Mouse (Mus musculus) forebrain, embryonic 16.5 days (tissue): ENCODE data around the gene Vsx2. TPM values are rescaled to one million over a fixed set of nuclear protein-coding genes. Genes with fewer than 3 reads are reported as not detected.
"Not testable (repeated sequence)": the region's sequence is repeated elsewhere in the genome, so short reads cannot be mapped to it uniquely, and the experiment has no call there.

ENCODE experiments used
- ATAC-seq: fragments of 200-750 bp; cut with Nextera tagmentation; 2 replicates; pipeline ENCODE4 v1.8.0; 2017; ENCODE audit warnings: mild to moderate bottlenecking, moderate library complexity
- H3K27ac ChIP-seq: fragments of 300-500 bp; sonication (generic); 2 replicates; pipeline ENCODE4 v1.5.1; 2014; ENCODE audit warnings: low read length, control low read depth
- H3K27me3 ChIP-seq: fragments of 300-500 bp; sonication (generic); replicated peaks from 2 replicates; pipeline ENCODE4 v1.6.1; 2014; ENCODE audit warnings: low read length; ENCODE audit not compliant: control insufficient read depth, insufficient read depth
- H3K36me3 ChIP-seq: fragments of 300-500 bp; sonication (generic); 2 replicates; pipeline ENCODE4 v1.6.1; 2014; ENCODE audit not compliant: control insufficient read depth, insufficient read depth
- H3K4me1 ChIP-seq: fragments of 300-500 bp; sonication (generic); replicated peaks from 2 replicates; pipeline ENCODE4 v1.6.1; 2014; ENCODE audit warnings: low read length; ENCODE audit not compliant: control insufficient read depth, insufficient read depth
- H3K4me2 ChIP-seq: fragments of 300-500 bp; sonication (generic); 2 replicates; pipeline ENCODE4 v1.6.1; 2014; ENCODE audit warnings: mild to moderate bottlenecking, low read length, control low read depth
- H3K4me3 ChIP-seq: fragments of 300-500 bp; sonication (generic); replicated peaks from 2 replicates; pipeline ENCODE4 v1.5.1; 2014; ENCODE audit warnings: mild to moderate bottlenecking, low read length, control low read depth
- H3K9ac ChIP-seq: fragments of 300-500 bp; sonication (generic); replicated peaks from 2 replicates; pipeline ENCODE4 v1.6.1; 2014; ENCODE audit warnings: low read depth, low read length, control low read depth
- H3K9me3 ChIP-seq: fragments of 300-500 bp; sonication (generic); 2 replicates; pipeline ENCODE4 v1.6.1; 2016; ENCODE audit warnings: low read length; ENCODE audit not compliant: control insufficient read depth
- WGBS: fragments of 180-500 bp; shearing (Covaris S2); extraction: QIAGEN DNeasy Blood & Tissue Kit; methylation state at CpG from one replicate; pipeline ENCODE4 v1.1.7; 2014; 5-methylcytosine and 5-hydroxymethylcytosine counted together
- polyA plus RNA-seq: library from polyadenylated mRNA; unstranded; fragments of >200 nt; fragmentation: Nextera tagmentation; extraction: Ambion mirVana; gene quantifications from 2 replicates; pipeline ENCODE4 v1.2.1, GENCODE M21; 2015

Vsx2 gene
- polyA plus RNA-seq, 1 experiment from 2014 or later, result 0.06 TPM

DNA sequence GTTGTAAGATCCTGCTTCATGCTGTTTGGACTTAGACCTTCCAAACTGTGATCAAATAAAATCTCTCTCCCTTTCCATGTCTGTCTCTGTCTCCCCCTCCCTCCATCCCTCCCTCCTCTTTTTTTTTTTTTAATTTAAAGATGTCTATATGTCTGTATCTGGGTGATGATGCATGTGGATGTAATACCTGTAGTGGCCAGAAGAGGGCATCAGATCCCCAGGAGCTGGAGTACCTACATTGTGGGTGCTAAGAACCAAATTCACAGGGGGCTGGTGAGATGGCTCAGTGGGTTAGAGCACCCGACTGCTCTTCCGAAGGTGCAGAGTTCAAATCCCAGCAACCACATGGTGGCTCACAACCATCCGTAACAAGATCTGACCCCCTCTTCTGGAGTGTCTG is 30.0 kb upstream of the Vsx2 start:
- not testable (repeated sequence) for H3K9ac ChIP-seq, H3K4me3 ChIP-seq, H3K36me3 ChIP-seq, H3K4me2 ChIP-seq, H3K9me3 ChIP-seq, H3K27ac ChIP-seq, ATAC-seq, H3K27me3 ChIP-seq
- H3K4me1 ChIP-seq, result peaks cover 12% of the 10 kb centered on the region
- 81% methylated on average over 2 of the region's 3 CpGs for WGBS

DNA sequence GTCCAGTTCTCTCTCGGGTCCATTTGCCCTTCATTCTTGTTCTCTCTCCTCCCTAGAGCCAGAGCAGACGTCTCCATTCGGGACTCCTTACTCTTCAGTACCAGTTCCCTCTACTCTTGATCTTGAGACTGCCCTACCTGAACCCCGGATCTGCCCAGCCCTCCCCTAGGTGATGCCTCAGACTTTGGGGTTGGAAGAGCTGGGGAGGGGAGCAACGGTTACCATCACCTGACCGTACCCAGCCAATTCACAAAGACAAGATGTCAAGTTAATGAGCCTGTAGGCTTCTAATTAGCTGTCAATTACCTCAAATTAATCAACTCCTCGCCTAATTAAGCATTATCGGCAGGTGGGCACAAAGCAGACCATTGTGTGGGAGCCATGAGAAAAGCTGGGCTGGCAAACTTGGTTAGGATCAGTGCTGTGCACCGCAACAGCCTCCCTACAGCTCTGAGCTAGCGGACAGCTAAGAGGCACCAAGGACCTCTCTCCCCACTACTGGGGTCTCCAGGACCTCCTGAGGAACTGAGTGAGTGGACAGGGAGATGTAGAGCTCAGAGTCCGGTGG is 28.1 kb upstream of the Vsx2 start:
- no peak overlapping the region for H3K27ac ChIP-seq
- H3K27me3 ChIP-seq, result no peaks in the 10 kb centered on the region
- 16% methylated on average over 11 of the region's 11 CpGs for WGBS
- no peaks in the 10 kb centered on the region for H3K9me3 ChIP-seq
- no peak overlapping the region for H3K4me2 ChIP-seq
- H3K4me3 ChIP-seq, result no peak overlapping the region
- H3K36me3 ChIP-seq, result no peaks in the 10 kb centered on the region
- H3K9ac ChIP-seq, result no peak overlapping the region
- ATAC-seq, result no peak; the same call in 1 of the 2 replicates
- H3K4me1 ChIP-seq, result peaks cover 12% of the 10 kb centered on the region

DNA sequence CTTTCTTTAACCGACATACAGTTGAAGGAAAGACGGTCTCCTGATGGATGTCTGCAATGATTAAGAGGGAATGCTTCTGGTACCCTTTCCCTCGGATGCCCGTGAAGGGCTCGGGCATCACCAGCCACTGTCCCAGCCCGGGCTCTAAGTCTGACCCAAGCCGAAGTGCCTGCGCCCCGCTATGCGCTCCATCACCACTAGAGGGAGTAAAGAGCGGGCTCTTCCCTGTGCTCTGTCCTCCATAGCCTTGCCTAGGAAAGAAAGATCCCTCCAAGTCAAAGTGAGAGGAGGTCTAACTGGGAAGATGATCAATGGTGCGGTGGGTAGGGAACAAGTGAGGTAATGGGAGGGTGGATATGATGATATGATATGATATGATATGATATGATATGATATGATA is 23.5 kb upstream of the Vsx2 start:
- Histone ChIP-seq H3K27me3 (no peaks in the 10 kb centered on the region), H3K36me3 (no peaks in the 10 kb centered on the region), H3K4me2 (no peak overlapping the region), H3K9me3 (no peaks in the 10 kb centered on the region), H3K27ac (no peak overlapping the region), H3K9ac (no peak overlapping the region), H3K4me1 (peaks cover 10% of the 10 kb centered on the region), H3K4me3 (no peak overlapping the region)
- peak; percentile 82 for ATAC-seq
- WGBS, result 2% methylated on average over 12 of the region's 12 CpGs

DNA sequence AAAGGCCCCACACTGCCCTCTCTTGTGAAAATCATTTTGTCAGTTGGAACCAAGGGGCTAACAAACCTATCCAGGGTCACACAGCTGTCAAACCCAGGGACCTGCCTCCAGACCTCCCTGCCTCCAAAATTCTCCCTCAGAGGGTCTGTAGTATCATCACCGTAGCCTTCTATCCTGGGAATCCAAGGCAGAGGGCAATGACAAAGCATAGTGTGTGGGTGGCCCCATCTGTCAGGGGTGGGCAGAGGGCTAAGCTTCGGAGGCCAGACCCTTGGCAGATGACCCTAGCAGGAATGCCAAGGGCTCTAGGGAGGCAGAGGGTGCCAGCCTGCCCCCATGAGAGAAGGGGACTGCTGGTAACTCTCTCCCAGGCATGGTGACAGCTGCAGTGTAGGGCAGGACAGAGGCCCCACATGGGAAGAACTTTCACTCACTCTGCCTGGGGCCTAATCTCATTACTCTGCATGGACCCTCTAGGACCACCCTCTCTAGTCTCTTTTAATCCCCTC is 22.9 kb upstream of the Vsx2 start:
- WGBS, result 58% methylated on average over 2 of the region's 2 CpGs
- ATAC-seq, result no peak
- Histone ChIP-seq H3K9me3 (no peaks in the 10 kb centered on the region), H3K9ac (no peak overlapping the region), H3K4me3 (no peak overlapping the region), H3K27ac (no peak overlapping the region), H3K27me3 (no peaks in the 10 kb centered on the region), H3K4me2 (no peak overlapping the region), H3K4me1 (peaks cover 8% of the 10 kb centered on the region), H3K36me3 (no peaks in the 10 kb centered on the region)

DNA sequence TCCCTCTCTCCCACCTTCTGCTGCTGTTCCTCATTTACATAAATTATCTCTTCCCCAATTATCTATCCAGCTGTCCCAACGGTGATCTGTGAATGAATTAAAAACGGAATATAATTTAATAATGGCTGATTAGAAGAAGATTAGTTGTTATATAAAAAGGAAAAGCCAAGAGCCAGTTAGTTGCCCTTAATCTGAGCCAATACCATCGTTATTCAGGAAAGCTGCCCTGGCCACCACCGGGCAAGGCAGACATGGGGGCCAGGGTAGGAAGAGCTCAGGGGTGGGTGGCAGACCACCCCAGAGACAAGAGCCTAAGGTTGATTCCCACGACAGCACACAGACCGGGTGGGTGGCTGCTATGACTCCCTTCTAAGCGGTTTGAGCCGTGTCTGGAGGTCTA is 21.3 kb upstream of the Vsx2 start:
- ATAC-seq, result no peak
- H3K9ac ChIP-seq, result no peak overlapping the region
- H3K36me3 ChIP-seq, result no peaks in the 10 kb centered on the region

DNA sequence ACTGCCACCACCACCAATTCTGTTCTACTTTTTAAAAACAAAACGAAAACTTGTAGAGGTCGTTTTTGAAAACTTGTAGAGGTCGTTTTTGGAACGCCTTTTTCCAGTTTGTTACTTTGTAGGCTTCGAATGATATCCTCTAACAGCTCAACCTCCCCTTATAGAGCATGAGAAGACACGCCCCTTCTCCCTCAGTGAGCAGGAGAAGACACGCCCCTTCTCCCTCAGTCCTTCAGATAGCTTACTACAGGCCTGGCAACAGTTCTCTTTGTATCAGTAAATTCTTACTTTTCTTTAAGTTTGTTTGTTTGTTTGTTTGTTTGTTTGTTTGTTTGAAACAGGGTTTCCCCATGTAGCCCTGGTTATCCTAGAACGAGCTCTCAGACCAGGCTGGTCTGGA is 14.3 kb upstream of the Vsx2 start:
- no peaks in the 10 kb centered on the region for H3K27me3 ChIP-seq
- no peak overlapping the region for H3K27ac ChIP-seq
- WGBS, result 59% methylated on average over 8 of the region's 8 CpGs
- H3K9ac ChIP-seq, result no peak overlapping the region
- no peak overlapping the region for H3K4me2 ChIP-seq
- H3K4me1 ChIP-seq, result no peaks in the 10 kb centered on the region
- no peaks in the 10 kb centered on the region for H3K36me3 ChIP-seq
- no peak for ATAC-seq
- H3K4me3 ChIP-seq, result no peak overlapping the region
- no peaks in the 10 kb centered on the region for H3K9me3 ChIP-seq

More for the DNA sequence above, 21.3 kb upstream of the Vsx2 start:
- Histone ChIP-seq H3K27ac (no peak overlapping the region), H3K9me3 (no peaks in the 10 kb centered on the region), H3K27me3 (no peaks in the 10 kb centered on the region), H3K4me1 (peaks cover 4% of the 10 kb centered on the region; the same call in 1 of the 2 replicates), H3K4me3 (no peak overlapping the region), H3K4me2 (no peak overlapping the region)
- WGBS, result 15% methylated on average over 8 of the region's 8 CpGs

DNA sequence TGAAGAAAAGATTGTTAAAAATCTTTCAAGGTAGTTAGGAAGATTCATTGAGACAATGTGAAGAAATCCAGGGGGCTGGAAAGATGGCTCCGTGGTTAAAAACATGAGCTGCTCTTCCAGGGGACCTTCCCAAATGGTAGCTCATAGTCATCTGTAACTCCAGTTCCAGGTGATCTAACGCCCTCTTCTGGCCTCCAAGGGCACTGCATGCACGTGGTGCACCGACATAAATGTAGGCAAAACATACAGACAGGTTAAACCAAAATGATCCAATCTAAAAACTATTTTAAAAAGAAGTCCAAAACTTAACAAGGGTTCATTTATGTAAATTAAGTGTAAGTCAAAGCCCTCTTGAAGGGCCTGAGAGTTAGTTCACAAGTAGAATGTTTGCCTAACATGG is 7.0 kb upstream of the Vsx2 start:
- Histone ChIP-seq H3K27ac (no peak overlapping the region), H3K27me3 (peaks cover 6% of the 10 kb centered on the region), H3K36me3 (no peaks in the 10 kb centered on the region), H3K4me2 (no peak overlapping the region), H3K4me1 (no peaks in the 10 kb centered on the region), H3K9me3 (no peaks in the 10 kb centered on the region), H3K4me3 (no peak overlapping the region), H3K9ac (no peak overlapping the region)
- 46% methylated on average over 4 of the region's 4 CpGs for WGBS
- ATAC-seq, result no peak

DNA sequence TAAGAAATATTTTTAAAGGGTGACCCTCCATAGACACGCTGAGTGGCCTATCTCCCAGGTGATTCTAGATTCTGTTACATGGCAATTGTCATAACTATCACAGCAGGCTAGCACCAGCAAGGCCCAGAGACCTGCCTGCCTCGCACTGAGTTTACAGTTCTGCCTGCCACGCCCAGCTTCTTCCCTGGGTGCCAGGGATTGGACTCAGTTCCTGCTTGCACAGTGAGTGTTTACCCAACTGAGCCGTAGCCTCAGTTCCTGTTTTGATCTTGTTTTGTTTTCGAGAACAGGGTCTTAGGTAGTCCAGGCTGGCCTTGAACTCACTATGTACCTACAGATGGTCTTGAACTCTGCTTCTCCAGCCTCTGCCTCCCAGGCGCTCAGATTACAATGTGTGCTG is 2.0 kb upstream of the Vsx2 start:
- Histone ChIP-seq H3K9ac (no peak overlapping the region), H3K4me1 (peaks cover 23% of the 10 kb centered on the region), H3K27me3 (peaks cover 41% of the 10 kb centered on the region), H3K4me3 (no peak overlapping the region), H3K27ac (no peak overlapping the region), H3K36me3 (no peaks in the 10 kb centered on the region), H3K9me3 (no peaks in the 10 kb centered on the region), H3K4me2 (no peak overlapping the region)
- no peak for ATAC-seq
- WGBS, result 83% methylated on average over 6 of the region's 6 CpGs

DNA sequence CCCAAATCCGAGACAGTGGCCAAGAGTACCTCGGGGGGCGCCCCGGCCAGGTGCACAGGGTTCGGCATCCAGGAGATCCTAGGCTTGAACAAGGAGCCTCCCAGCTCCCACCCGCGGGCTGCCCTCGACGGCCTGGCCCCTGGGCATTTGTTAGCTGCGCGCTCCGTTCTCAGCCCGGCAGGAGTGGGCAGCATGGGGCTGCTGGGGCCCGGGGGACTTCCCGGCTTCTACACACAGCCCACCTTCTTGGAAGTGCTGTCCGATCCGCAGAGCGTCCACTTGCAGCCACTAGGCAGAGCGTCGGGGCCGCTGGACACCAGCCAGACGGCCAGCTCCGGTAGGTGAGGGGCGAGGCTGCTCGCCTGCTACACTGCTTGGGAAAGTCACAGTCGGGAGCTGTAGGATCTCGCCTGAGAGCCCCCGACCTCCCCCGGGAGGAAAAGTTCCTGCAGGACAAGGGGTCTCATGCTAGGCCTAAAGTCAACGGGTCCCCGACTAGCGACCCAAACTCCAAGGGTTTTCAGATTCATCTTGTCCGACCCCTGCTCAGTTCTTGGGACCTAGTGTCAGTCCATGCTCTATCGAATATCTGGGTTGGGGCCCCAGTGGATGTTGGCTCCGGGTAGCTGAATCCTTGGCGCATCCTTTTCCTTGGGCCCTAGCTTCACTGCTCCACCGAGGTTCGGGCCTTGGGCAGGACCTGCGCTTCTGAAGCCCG is 573 bp downstream of the Vsx2 start:
- Histone ChIP-seq H3K36me3 (no peaks in the 10 kb centered on the region), H3K4me3 (no peak overlapping the region; the same call in 1 of the 2 replicates), H3K27me3 (peaks cover 60% of the 10 kb centered on the region), H3K4me1 (peaks cover 23% of the 10 kb centered on the region), H3K4me2 (no peak overlapping the region), H3K9me3 (no peaks in the 10 kb centered on the region), H3K9ac (no peak overlapping the region), H3K27ac (no peak overlapping the region)
- WGBS, result 2% methylated on average over 40 of the region's 40 CpGs
- no peak; the same call in 1 of the 2 replicates for ATAC-seq
